Mouse (Mus musculus) heart, embryonic 13.5 days (tissue): ENCODE measurements at regions not wholly inside any gene's neighbourhood (a gene's known extent, or its start where the extent isn't known, plus 50 kb on each side); places are given as distances from the start of the nearest gene placed in this dataset.

Source experiments
- ATAC-seq: fragments of 200-750 bp; cut with Nextera tagmentation; 2 replicates; pipeline ENCODE4 v1.8.0; 2017; ENCODE audit warnings: moderate TSS enrichment; ENCODE audit not compliant: insufficient number of reproducible peaks, low FRiP score, low TSS enrichment; ENCODE audit errors: extremely low read depth
- H3K27ac ChIP-seq: fragments of 300-500 bp; sonication (generic); replicated peaks from 2 replicates; pipeline ENCODE4 v1.5.1; 2015; ENCODE audit warnings: moderate library complexity, mild to moderate bottlenecking, inconsistent platforms
- H3K27me3 ChIP-seq: fragments of 300-500 bp; sonication (generic); replicated peaks from 2 replicates; pipeline ENCODE4 v1.6.1; 2015; ENCODE audit warnings: mild to moderate bottlenecking, inconsistent platforms
- H3K36me3 ChIP-seq: fragments of 300-500 bp; sonication (generic); 2 replicates; pipeline ENCODE4 v1.6.1; 2015; ENCODE audit warnings: mild to moderate bottlenecking, inconsistent platforms
- H3K4me1 ChIP-seq: fragments of 300-500 bp; sonication (generic); 2 replicates; pipeline ENCODE4 v1.6.1; 2015; ENCODE audit warnings: inconsistent platforms
- H3K4me2 ChIP-seq: fragments of 300-500 bp; sonication (generic); 2 replicates; pipeline ENCODE4 v1.6.1; 2015; ENCODE audit warnings: inconsistent platforms, mild to moderate bottlenecking, moderate library complexity
- H3K4me3 ChIP-seq: fragments of 300-500 bp; sonication (generic); 2 replicates; pipeline ENCODE4 v1.5.1; 2015; ENCODE audit warnings: moderate library complexity, mild to moderate bottlenecking, inconsistent platforms
- H3K9ac ChIP-seq: fragments of 300-500 bp; sonication (generic); 2 replicates; pipeline ENCODE4 v1.6.1; 2015; ENCODE audit warnings: inconsistent platforms, mild to moderate bottlenecking, moderate library complexity
- H3K9me3 ChIP-seq: fragments of 300-500 bp; sonication (generic); 2 replicates; pipeline ENCODE4 v1.6.1; 2016; ENCODE audit warnings: inconsistent platforms
- WGBS: fragments of 180-500 bp; shearing (Covaris S2); methylation state at CpG from one replicate; pipeline ENCODE4 v1.1.7; 2015; ENCODE audit warnings: mixed read lengths; 5-methylcytosine and 5-hydroxymethylcytosine counted together

DNA sequence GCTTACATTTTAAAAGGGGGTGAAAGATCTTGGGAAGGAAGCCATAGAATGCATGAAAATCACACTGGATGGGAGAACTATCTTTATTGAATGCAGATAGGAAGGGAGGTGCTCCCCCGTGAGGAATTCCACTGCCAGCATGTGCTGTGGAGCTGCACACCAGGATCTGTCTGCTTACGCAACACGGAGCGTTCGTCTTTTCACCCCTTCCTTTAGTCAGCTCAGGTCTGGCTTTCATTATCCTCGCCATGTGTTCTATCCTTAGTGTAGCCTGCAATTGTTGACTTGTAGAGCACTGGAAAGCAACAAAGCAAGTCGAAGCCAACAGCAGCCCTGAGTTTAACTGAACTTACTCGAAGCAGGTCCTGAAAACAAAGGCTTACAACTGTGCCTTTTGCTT lies 194.4 kb upstream of the Zfp637 start:
- ATAC-seq, result no peak
- WGBS, result 62% methylated on average over 8 of the region's 8 CpGs

DNA sequence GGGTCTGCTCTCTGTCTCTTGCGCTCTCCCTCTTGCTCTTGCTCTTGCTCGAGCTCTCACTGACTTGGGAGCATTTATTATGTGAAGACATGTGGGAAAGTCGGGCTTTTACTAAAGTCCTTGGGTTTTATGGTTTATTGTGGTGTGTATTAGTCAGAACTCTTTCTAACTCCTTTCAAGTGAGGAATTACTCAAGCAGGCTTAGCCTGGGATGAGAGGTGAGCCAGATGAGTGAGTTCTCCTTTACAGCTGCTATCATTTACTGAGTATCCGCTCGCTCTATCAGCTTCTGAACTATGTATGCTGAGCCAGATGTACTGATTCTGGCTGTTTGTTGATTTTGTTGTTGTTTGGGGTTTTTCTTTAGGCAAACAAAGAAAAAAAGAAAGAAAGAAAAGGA lies 190.4 kb upstream of the Zfp637 start:
- H3K27me3 ChIP-seq, result peaks cover 24% of the 10 kb centered on the region
- H3K4me3 ChIP-seq, result no peak overlapping the region
- no peak overlapping the region for H3K4me2 ChIP-seq
- 0 out of 2 replicates have a peak, but pooled peaks cover 5% of the 10 kb centered on the region for H3K4me1 ChIP-seq
- H3K9me3 ChIP-seq, result no peaks in the 10 kb centered on the region
- no peak overlapping the region for H3K27ac ChIP-seq
- 65% methylated on average over 5 of the region's 5 CpGs for WGBS
- no peak overlapping the region for H3K9ac ChIP-seq
- ATAC-seq, result no peak
- no peaks in the 10 kb centered on the region for H3K36me3 ChIP-seq

More for the DNA sequence above, 194.4 kb upstream of the Zfp637 start:
- no peak overlapping the region for H3K4me2 ChIP-seq
- H3K9ac ChIP-seq, result no peak overlapping the region
- no peak overlapping the region for H3K27ac ChIP-seq
- H3K27me3 ChIP-seq, result peaks cover 12% of the 10 kb centered on the region; the same call in 1 of the 2 replicates
- no peaks in the 10 kb centered on the region for H3K4me1 ChIP-seq
- no peaks in the 10 kb centered on the region for H3K36me3 ChIP-seq
- H3K4me3 ChIP-seq, result no peak overlapping the region
- no peaks in the 10 kb centered on the region for H3K9me3 ChIP-seq

DNA sequence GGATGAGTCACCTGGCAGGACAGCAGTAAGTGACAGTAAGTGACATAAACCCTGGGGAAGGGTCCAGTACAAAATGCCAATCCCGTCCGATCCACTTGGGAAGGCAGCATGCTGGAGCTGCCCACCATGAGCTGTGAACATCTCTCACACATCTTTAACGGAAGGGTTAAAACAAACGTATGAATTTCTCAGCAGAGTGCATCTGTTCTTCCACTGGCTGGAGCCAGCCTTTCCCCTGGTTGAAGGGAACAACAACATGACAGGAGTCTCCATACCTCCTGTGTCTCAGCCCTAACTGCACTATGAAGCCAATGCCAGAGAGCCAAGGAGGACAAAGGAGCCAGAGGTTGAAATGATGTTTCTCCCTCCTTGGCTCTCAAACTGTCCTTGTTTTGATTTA lies 189.4 kb upstream of the Zfp637 start:
- 78% methylated on average over 4 of the region's 4 CpGs for WGBS
- H3K27ac ChIP-seq, result no peak overlapping the region
- ATAC-seq, result no peak
- H3K27me3 ChIP-seq, result peaks cover 26% of the 10 kb centered on the region
- H3K4me1 ChIP-seq, result 0 out of 2 replicates have a peak, but pooled peaks cover 5% of the 10 kb centered on the region
- no peaks in the 10 kb centered on the region for H3K36me3 ChIP-seq
- H3K9me3 ChIP-seq, result no peaks in the 10 kb centered on the region
- H3K4me2 ChIP-seq, result no peak overlapping the region
- H3K9ac ChIP-seq, result no peak overlapping the region
- no peak overlapping the region for H3K4me3 ChIP-seq

DNA sequence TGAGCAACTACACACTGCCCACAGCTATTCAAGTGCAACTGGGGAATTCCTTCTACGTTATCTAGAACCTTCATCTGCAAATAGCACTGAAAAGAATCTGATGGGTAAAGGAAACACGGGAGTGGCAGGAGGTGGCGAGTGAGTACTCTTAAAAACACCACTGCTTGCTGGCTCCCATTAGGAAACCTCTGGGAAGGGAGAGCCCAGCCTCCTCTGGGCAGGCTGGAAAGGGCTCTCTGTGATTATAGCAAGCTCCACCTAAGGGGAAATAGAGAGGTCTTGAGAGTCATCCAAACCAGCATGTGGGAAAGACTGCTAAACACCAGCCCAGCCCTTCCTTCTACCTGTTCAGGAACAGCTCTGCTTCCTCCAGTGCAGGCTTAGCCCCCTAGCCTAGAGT lies 189.0 kb upstream of the Zfp637 start:
- ATAC-seq, result no peak
- H3K9ac ChIP-seq, result no peak overlapping the region

DNA sequence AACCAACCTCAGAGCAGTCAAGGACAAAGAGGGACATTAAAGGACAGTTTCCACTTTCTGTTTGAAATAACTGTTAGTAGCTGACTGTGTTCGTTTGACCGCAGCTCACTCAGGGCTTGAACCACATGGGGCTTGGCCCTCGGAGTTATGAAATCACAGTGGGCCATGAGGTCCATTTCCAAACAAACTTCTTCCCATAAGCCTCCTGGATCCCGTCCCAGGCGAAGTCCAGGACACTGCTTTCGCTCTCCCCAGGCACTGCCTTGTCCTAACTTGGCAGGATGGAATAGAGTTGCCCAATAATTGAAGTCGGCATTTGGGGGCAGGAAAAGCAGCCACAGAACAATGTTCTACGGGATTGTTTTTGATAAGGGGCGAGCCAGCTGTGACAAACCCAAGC lies 188.1 kb upstream of the Zfp637 start:
- no peak overlapping the region for H3K9ac ChIP-seq
- no peak overlapping the region for H3K27ac ChIP-seq
- H3K27me3 ChIP-seq, result peaks cover 32% of the 10 kb centered on the region
- ATAC-seq, result no peak
- no peaks in the 10 kb centered on the region for H3K9me3 ChIP-seq
- WGBS, result 69% methylated on average over 9 of the region's 9 CpGs
- H3K36me3 ChIP-seq, result no peaks in the 10 kb centered on the region
- H3K4me3 ChIP-seq, result no peak overlapping the region
- H3K4me2 ChIP-seq, result no peak overlapping the region
- H3K4me1 ChIP-seq, result 0 out of 2 replicates have a peak, but pooled peaks cover 5% of the 10 kb centered on the region

More for the DNA sequence above, 189.0 kb upstream of the Zfp637 start:
- Histone ChIP-seq H3K4me3 (no peak overlapping the region), H3K27me3 (peaks cover 26% of the 10 kb centered on the region), H3K9me3 (no peaks in the 10 kb centered on the region), H3K4me1 (0 out of 2 replicates have a peak, but pooled peaks cover 5% of the 10 kb centered on the region), H3K36me3 (no peaks in the 10 kb centered on the region), H3K4me2 (no peak overlapping the region), H3K27ac (no peak overlapping the region)
- 37% methylated on average over 3 of the region's 3 CpGs for WGBS

DNA sequence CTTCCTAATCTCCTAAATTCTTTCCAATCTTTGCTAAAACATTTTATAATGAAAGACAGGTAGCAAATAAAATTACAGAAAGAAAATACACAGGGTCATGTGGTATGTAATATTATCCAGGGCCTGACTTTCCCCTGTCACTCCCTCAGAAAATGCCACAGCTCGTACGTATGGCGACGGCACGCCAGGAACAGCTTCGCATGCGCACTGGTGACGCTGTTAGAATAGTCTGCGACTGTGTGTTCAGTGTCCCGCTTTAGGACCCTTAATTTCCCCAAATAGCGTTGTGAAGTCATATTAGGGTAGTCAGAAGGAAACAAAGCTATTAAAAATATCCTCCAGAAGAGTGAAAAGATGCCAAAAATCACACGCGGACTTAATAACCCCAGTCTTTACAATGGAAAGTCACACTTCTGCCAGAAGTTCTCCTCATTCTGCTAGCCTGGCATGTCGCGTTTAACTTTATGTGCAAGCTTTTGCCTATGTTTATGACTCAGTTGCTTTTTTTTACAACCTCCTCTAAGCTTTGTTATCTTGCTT lies 187.0 kb upstream of the Zfp637 start:
- WGBS, result 80% methylated on average over 15 of the region's 15 CpGs
- no peak overlapping the region for H3K4me2 ChIP-seq
- no peaks in the 10 kb centered on the region for H3K9me3 ChIP-seq
- H3K4me1 ChIP-seq, result 0 out of 2 replicates have a peak, but pooled peaks cover 5% of the 10 kb centered on the region
- no peaks in the 10 kb centered on the region for H3K36me3 ChIP-seq
- H3K27ac ChIP-seq, result no peak overlapping the region
- no peak overlapping the region for H3K4me3 ChIP-seq
- peaks cover 35% of the 10 kb centered on the region for H3K27me3 ChIP-seq
- no peak overlapping the region for H3K9ac ChIP-seq
- ATAC-seq, result no peak

DNA sequence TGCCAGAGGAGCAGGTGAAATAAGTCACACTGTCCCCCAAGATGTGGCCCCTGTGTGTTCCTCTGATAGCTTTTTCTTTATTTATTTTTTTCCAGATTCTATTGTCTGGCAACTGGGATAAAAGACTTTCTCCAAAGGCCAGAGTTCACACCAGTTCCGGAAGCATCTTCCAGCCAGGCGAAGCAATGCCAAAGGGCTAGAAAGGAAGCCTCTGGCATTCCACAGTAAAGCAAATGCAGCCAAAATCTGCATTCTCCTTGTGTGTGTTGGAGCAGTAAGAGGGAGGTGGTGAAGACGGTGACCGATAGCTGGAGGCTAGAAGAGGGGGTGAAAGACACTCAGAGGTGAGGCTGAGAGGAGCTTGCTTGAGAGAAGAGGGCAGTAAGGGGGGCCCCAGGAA lies 185.0 kb upstream of the Zfp637 start:
- Histone ChIP-seq H3K27me3 (peaks cover 30% of the 10 kb centered on the region), H3K4me3 (no peak overlapping the region), H3K36me3 (no peaks in the 10 kb centered on the region), H3K4me1 (0 out of 2 replicates have a peak, but pooled peaks cover 5% of the 10 kb centered on the region), H3K9me3 (no peaks in the 10 kb centered on the region), H3K9ac (no peak overlapping the region), H3K4me2 (no peak overlapping the region), H3K27ac (no peak overlapping the region)
- WGBS, result 75% methylated on average over 4 of the region's 4 CpGs
- ATAC-seq, result no peak

DNA sequence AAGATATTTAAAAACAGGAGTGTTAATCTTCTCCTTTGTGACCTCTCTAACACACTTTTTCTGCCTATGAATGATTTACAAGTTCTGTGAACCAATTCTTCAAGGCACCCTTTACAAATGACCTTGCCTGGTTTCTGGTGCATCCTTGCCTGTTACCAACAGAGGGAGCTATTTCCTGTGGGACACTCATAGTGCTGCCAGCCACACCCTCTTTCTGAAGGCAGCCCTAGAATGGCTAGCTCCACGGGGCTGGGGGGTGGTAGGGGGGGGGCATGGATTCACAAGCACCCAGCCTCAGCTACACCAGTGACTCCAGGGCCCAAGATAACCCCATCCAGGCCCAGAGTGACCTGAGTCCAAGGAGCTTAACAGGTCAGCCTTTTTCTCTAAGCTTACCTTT lies 180.4 kb upstream of the Zfp637 start:
- Histone ChIP-seq H3K9me3 (no peaks in the 10 kb centered on the region), H3K27me3 (peaks cover 23% of the 10 kb centered on the region), H3K9ac (no peak overlapping the region), H3K4me2 (no peak overlapping the region), H3K36me3 (no peaks in the 10 kb centered on the region), H3K27ac (no peak overlapping the region), H3K4me1 (no peaks in the 10 kb centered on the region), H3K4me3 (no peak overlapping the region)
- ATAC-seq, result no peak
- 14% methylated on average over 1 of the region's 1 CpGs for WGBS

DNA sequence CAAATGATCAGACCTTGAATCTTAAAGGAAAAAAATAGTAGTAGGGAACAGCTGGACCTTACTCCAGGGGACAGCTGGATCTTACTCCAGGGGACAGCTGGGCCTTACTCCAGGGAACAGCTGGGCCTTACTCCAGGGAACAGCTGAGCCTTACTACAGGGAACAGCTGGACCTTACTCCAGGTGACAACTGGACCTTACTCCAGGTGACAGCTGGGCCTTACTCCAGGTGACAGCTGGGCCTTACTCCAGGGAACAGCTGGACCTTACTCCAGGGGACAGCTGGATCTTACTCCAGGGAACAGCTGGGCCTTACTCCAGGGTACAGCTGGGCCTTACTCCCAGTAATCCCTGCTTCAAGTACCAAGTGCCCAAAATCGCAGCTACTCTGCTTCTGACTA lies 178.3 kb upstream of the Zfp637 start:
- H3K4me2 ChIP-seq, result no peak overlapping the region
- WGBS, result 71% methylated on average over 1 of the region's 1 CpGs
- peaks cover 16% of the 10 kb centered on the region for H3K27me3 ChIP-seq
- no peak overlapping the region for H3K27ac ChIP-seq
- no peaks in the 10 kb centered on the region for H3K36me3 ChIP-seq
- no peak overlapping the region for H3K9ac ChIP-seq
- H3K4me3 ChIP-seq, result no peak overlapping the region
- no peaks in the 10 kb centered on the region for H3K9me3 ChIP-seq
- ATAC-seq, result no peak
- H3K4me1 ChIP-seq, result no peaks in the 10 kb centered on the region

DNA sequence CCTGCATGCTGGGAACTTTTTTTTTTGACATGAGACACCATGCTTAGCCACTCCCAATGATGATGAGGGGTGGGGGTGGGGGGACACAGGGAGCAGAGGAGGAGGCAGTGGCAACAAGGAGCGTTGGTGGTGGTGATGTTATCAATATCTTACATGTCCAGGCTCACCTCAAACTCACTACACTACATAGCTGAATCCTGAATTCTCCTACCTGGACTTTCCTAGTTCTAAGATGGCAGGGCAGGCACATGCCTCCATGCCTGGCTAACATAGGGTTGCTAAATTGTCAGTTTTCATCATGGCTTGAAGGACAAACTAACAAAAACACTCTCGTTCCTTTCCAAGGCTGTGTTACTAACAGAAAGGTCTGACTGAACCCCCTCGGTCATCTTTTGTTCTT lies 170.6 kb upstream of the Zfp637 start:
- no peak for ATAC-seq
- Histone ChIP-seq H3K36me3 (no peaks in the 10 kb centered on the region), H3K27ac (no peak overlapping the region), H3K4me1 (no peaks in the 10 kb centered on the region), H3K9me3 (no peaks in the 10 kb centered on the region), H3K4me2 (no peak overlapping the region), H3K27me3 (no peaks in the 10 kb centered on the region), H3K4me3 (no peak overlapping the region), H3K9ac (no peak overlapping the region)
- 64% methylated on average over 3 of the region's 3 CpGs for WGBS

DNA sequence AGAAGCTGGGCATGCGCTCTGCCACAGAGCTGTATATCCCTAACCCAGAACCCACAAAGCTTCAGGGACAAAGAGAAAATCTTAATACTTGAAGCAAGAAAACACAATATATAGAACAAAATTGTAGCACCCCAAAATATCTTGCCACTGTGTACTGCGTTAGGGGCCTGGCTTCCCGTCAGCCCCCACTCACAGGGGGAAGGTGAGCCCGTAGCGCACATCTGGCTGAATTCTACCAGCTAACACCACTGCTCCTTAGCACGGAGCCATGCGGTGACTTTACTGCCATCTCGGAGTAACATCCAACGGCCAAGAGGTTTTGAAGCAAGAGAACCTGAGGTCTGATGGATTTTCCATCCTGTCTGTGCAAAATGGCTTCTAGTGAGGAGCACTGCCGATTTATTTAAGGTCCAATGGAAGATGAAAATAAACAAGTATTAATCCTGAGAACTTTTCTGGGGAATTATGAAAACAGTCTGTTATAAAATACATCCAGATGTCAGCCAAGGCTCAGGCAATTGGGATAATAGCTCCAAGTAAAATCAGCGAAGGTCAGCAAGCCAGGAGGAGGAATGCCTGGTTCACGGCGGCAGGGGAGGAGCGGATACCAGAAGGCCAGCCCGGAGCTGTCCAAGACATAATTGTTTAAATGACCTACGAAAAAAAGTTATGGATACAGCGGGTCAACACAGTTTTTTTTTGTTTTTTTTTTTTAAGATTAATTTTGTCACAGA lies 170.0 kb upstream of the Zfp637 start:
- ATAC-seq, result no peak
- Histone ChIP-seq H3K4me1 (no peaks in the 10 kb centered on the region), H3K9me3 (no peaks in the 10 kb centered on the region), H3K9ac (no peak overlapping the region), H3K4me3 (no peak overlapping the region), H3K27me3 (no peaks in the 10 kb centered on the region), H3K27ac (no peak overlapping the region), H3K4me2 (no peak overlapping the region), H3K36me3 (no peaks in the 10 kb centered on the region)
- WGBS, result 70% methylated on average over 17 of the region's 17 CpGs
